22 mouse cellular contexts compared by ENCODE assay signal in genomic region chr7:124591369-124591768, GRCm38 (mm10).
DNase-seq lines count a peak whose midpoint lies in the region; ATAC-seq and TF ChIP-seq lines count a peak whose summit lies in the region.
"Had no signal": no experiment of that assay in that cellular context is flagged by ENCODE, and none has a peak within 500 bp of the region (broad histone marks: within the 10 kb centered on the region; RNA-seq: fewer than 3 reads in every experiment).

No protein-coding gene starts in this region.

- no peak overlapping the region for H3K9ac ChIP-seq in forebrain, embryonic 13.5 days
- no peak overlapping the region for H3K9ac ChIP-seq in forebrain, embryonic 11.5 days (ENCODE audit: low read length)
- no peak overlapping the region for H3K9ac ChIP-seq in forebrain, embryonic 16.5 days (replicated peaks; ENCODE audit: low read depth, low read length)
- H3K9ac ChIP-seq in forebrain, postnatal 0 days: no peak overlapping the region
- H3K9ac ChIP-seq in hindbrain, postnatal 0 days (replicated peaks; ENCODE audit: low read length): no peak overlapping the region
- H3K9ac ChIP-seq: heart, embryonic 12.5 days; heart, embryonic 15.5 days; hindbrain, embryonic 15.5 days had no signal

- peak; percentile 36; the same call in 1 of the 2 replicates for ATAC-seq in forebrain, embryonic 13.5 days
- no peak; the same call in 1 of the 2 replicates for ATAC-seq in forebrain, embryonic 11.5 days (replicated peaks; ENCODE audit: low FRiP score)
- peak; percentile 45; the same call in 1 of the 2 replicates for ATAC-seq in forebrain, embryonic 16.5 days
- ATAC-seq in forebrain, postnatal 0 days: no peak
- ATAC-seq in hindbrain, postnatal 0 days: no peak
- ATAC-seq: activated CD4-positive, CD25-positive, alpha-beta regulatory T cell, adult 4 months; inflammation-experienced regulatory T-cells, adult 6 months; intestine, embryonic 16.5 days had no signal

- no peaks in the 10 kb centered on the region for H3K36me3 ChIP-seq in forebrain, embryonic 13.5 days (ENCODE audit: poor library complexity, severe bottlenecking)
- no peaks in the 10 kb centered on the region for H3K36me3 ChIP-seq in forebrain, embryonic 11.5 days (ENCODE audit: control insufficient read depth, insufficient read depth, low read length)
- no peaks in the 10 kb centered on the region for H3K36me3 ChIP-seq in forebrain, embryonic 16.5 days (ENCODE audit: control insufficient read depth, insufficient read depth)
- no peaks in the 10 kb centered on the region for H3K36me3 ChIP-seq in forebrain, postnatal 0 days (ENCODE audit: insufficient read depth)
- H3K36me3 ChIP-seq in hindbrain, postnatal 0 days (ENCODE audit: insufficient read depth, low read length): no peaks in the 10 kb centered on the region
- no peaks in the 10 kb centered on the region for H3K36me3 ChIP-seq in hindbrain, embryonic 10.5 days
- H3K36me3 ChIP-seq: heart, embryonic 12.5 days; heart, embryonic 15.5 days; hindbrain, embryonic 15.5 days had no signal

- no peak for TF ChIP-seq CTCF in forebrain, postnatal 0 days (IDR thresholded peaks at IDR 0.05; ENCODE audit: low read depth)
- TF ChIP-seq CTCF in hindbrain, postnatal 0 days (IDR thresholded peaks at IDR 0.05; ENCODE audit: low read depth): no peak

- no peak overlapping the region for H3K4me3 ChIP-seq in forebrain, embryonic 13.5 days
- no peak overlapping the region for H3K4me3 ChIP-seq in forebrain, embryonic 11.5 days (ENCODE audit: low read depth, low read length)
- no peak overlapping the region for H3K4me3 ChIP-seq in forebrain, embryonic 16.5 days (replicated peaks; ENCODE audit: low read length)
- no peak overlapping the region for H3K4me3 ChIP-seq in forebrain, postnatal 0 days (ENCODE audit: low read depth, low read length)
- no peak overlapping the region for H3K4me3 ChIP-seq in hindbrain, postnatal 0 days (ENCODE audit: low read length)
- no peak overlapping the region for H3K4me3 ChIP-seq in hindbrain, embryonic 10.5 days
- H3K4me3 ChIP-seq: heart, embryonic 12.5 days; heart, embryonic 15.5 days; hindbrain, embryonic 15.5 days had no signal

- H3K4me2 ChIP-seq in forebrain, embryonic 13.5 days: no peak overlapping the region
- H3K4me2 ChIP-seq in forebrain, embryonic 11.5 days (ENCODE audit: low read depth, low read length, severe bottlenecking): no peak overlapping the region
- no peak overlapping the region for H3K4me2 ChIP-seq in forebrain, embryonic 16.5 days (ENCODE audit: low read length)
- H3K4me2 ChIP-seq in forebrain, postnatal 0 days (ENCODE audit: low read depth): no peak overlapping the region
- H3K4me2 ChIP-seq in hindbrain, postnatal 0 days (ENCODE audit: low read depth, low read length): no peak overlapping the region
- H3K4me2 ChIP-seq: heart, embryonic 12.5 days; heart, embryonic 15.5 days; hindbrain, embryonic 15.5 days had no signal

- H3K4me1 ChIP-seq in forebrain, embryonic 13.5 days: 0 out of 2 replicates have a peak, but pooled peaks cover 5% of the 10 kb centered on the region
- H3K4me1 ChIP-seq in forebrain, embryonic 11.5 days (replicated peaks; ENCODE audit: control insufficient read depth, insufficient read depth, low read length): no peaks in the 10 kb centered on the region
- H3K4me1 ChIP-seq in forebrain, embryonic 16.5 days (replicated peaks; ENCODE audit: control insufficient read depth, insufficient read depth, low read length): no peaks in the 10 kb centered on the region
- H3K4me1 ChIP-seq in forebrain, postnatal 0 days (ENCODE audit: insufficient read depth): no peaks in the 10 kb centered on the region
- H3K4me1 ChIP-seq in hindbrain, postnatal 0 days (ENCODE audit: insufficient read depth, low read length): no peaks in the 10 kb centered on the region
- no peaks in the 10 kb centered on the region for H3K4me1 ChIP-seq in hindbrain, embryonic 10.5 days (replicated peaks)
- H3K4me1 ChIP-seq: heart, embryonic 15.5 days; hindbrain, embryonic 15.5 days had no signal

- H3K27me3 ChIP-seq in forebrain, embryonic 13.5 days: no peaks in the 10 kb centered on the region
- H3K27me3 ChIP-seq in forebrain, embryonic 11.5 days (ENCODE audit: control insufficient read depth, insufficient read depth, low read length): no peaks in the 10 kb centered on the region
- H3K27me3 ChIP-seq in forebrain, embryonic 16.5 days (replicated peaks; ENCODE audit: control insufficient read depth, insufficient read depth, low read length): no peaks in the 10 kb centered on the region
- H3K27me3 ChIP-seq in forebrain, postnatal 0 days (ENCODE audit: insufficient read depth, low read length): no peaks in the 10 kb centered on the region
- H3K27me3 ChIP-seq in hindbrain, postnatal 0 days (ENCODE audit: insufficient read depth, low read length): no peaks in the 10 kb centered on the region
- no peaks in the 10 kb centered on the region for H3K27me3 ChIP-seq in hindbrain, embryonic 10.5 days (ENCODE audit: insufficient read depth, poor library complexity, severe bottlenecking)
- H3K27me3 ChIP-seq: heart, embryonic 12.5 days; heart, embryonic 15.5 days; hindbrain, embryonic 15.5 days had no signal

- no peaks in the 10 kb centered on the region for H3K9me3 ChIP-seq in forebrain, embryonic 13.5 days (replicated peaks)
- no peaks in the 10 kb centered on the region for H3K9me3 ChIP-seq in forebrain, embryonic 11.5 days (ENCODE audit: control insufficient read depth, low read length)
- no peaks in the 10 kb centered on the region for H3K9me3 ChIP-seq in forebrain, embryonic 16.5 days (ENCODE audit: control insufficient read depth, low read length)
- H3K9me3 ChIP-seq in forebrain, postnatal 0 days (ENCODE audit: low read length): no peaks in the 10 kb centered on the region
- H3K9me3 ChIP-seq in hindbrain, postnatal 0 days (ENCODE audit: low read length): no peaks in the 10 kb centered on the region
- H3K9me3 ChIP-seq in hindbrain, embryonic 10.5 days: no peaks in the 10 kb centered on the region
- H3K9me3 ChIP-seq: heart, embryonic 12.5 days; heart, embryonic 15.5 days; hindbrain, embryonic 15.5 days had no signal

- no peak overlapping the region for H3K27ac ChIP-seq in forebrain, embryonic 13.5 days
- no peak overlapping the region for H3K27ac ChIP-seq in forebrain, embryonic 11.5 days (ENCODE audit: low read depth, low read length)
- no peak overlapping the region for H3K27ac ChIP-seq in forebrain, embryonic 16.5 days (ENCODE audit: low read length)
- H3K27ac ChIP-seq in forebrain, postnatal 0 days (ENCODE audit: low read depth, low read length): no peak overlapping the region
- H3K27ac ChIP-seq in hindbrain, postnatal 0 days: no peak overlapping the region
- no peak overlapping the region for H3K27ac ChIP-seq in hindbrain, embryonic 10.5 days
- H3K27ac ChIP-seq: heart, embryonic 15.5 days; hindbrain, embryonic 15.5 days had no signal

- no peak for DNase-seq in forebrain, embryonic 11.5 days (ENCODE audit: low spot score)
- DNase-seq in forebrain, postnatal 0 days: no peak
- DNase-seq in hindbrain, postnatal 0 days (ENCODE audit: low spot score): peak; percentile 19
- DNase-seq in hindbrain, embryonic 10.5 days (ENCODE audit: low spot score): no peak
- peak; percentile 61 for DNase-seq in retina, postnatal 1 day
- no peak for DNase-seq in retina, embryonic 14.5 days (ENCODE audit: low spot score)
- DNase-seq: adrenal gland, adult 8-10 months; adrenal gland, postnatal 25 days; cerebellum, adult 18-20 months; cerebellum, adult 9-10 months; gastrocnemius, postnatal 36 days; heart, postnatal 10 days; heart, postnatal 36 days; kidney, adult 18-20 months had no signal

Comparison
In these comparisons a context has a peak if more than half of its experiments do, and no peak if none do; other contexts are left out.
1. ATAC-seq: peak in forebrain, embryonic 13.5 days (single experiment) and forebrain, embryonic 16.5 days (single experiment); none in forebrain, embryonic 11.5 days (single experiment), forebrain, postnatal 0 days (single experiment) and hindbrain, postnatal 0 days (single experiment).
2. DNase-seq: peak in hindbrain, postnatal 0 days (single experiment) and retina, postnatal 1 day (single experiment); none in forebrain, embryonic 11.5 days (single experiment), forebrain, postnatal 0 days (single experiment), hindbrain, embryonic 10.5 days (single experiment) and retina, embryonic 14.5 days (single experiment).